Mouse (Mus musculus): ENCODE measurements around the gene Arhgdig. TPM values are rescaled to one million over a fixed set of nuclear protein-coding genes. Genes with fewer than 3 reads are reported as not detected.

Gene Arhgdig
- polyA plus RNA-seq, 1 experiment: 9.6 TPM

DNA sequence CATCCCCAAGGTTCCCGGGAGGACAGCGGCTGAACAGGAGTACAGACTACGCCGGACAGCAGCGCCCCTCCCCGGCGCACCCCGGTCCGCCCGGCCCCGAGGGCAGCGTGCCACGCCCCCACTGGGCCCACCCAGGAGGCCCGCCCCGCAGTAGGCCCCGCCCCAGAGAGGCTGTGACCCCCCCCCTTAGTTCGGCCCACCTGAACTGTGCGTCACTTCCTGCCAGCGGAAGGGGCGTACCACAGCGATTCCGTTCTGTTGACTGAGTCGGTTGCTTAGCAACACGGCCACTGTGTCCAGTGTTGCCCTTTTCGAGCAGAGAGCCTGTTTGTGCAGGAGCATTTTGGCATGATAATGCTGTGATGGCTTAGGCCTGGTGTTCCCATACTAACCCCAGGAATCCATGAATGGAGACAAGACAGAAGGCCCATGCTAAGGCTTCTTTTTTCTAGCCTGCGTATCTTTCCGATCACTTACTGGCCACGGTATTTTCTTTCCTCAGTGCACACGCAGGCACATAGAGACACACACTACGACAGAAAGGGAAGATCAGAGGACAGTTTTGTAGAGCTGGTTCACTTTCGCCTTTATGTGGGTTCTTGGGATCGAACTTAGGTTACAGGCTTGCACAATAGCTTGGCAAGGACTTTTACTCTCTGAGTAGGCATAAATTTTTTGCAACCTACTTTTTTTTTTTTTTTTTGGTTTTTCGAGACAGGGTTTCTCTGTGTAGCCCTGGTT, 36.7 kb upstream of the Arhgdig start, which contains the start of gene Fam234a:
Gene Fam234a (minus strand): TSS at position 142 of the 741 bp plus-strand sequence.
- Histone ChIP-seq H3K27me3 (ENCODE audit: control insufficient read depth, insufficient read depth, insufficient read length) (peaks cover 3% of the 10 kb centered on the region), H3ac (ENCODE audit: control insufficient read depth, insufficient read length, low read depth) (peak within 1 kb of the TSS; percentile 68), H3K4me3 (ENCODE audit: insufficient read depth, poor library complexity, severe bottlenecking) (peak within 1 kb of the TSS; percentile 49), H3K79me3 (ENCODE audit: low read depth) (peaks cover 3% of the 10 kb centered on the region), H3K36me3 (ENCODE audit: control insufficient read depth, insufficient read depth) (no peaks in the 10 kb centered on the region), H3K79me2 (ENCODE audit: control insufficient read depth, insufficient read depth) (peaks cover 11% of the 10 kb centered on the region)
- no peak for TF ChIP-seq MAX (IDR thresholded peaks at IDR 0.05)
- TF ChIP-seq CEBPB (IDR thresholded peaks at IDR 0.05; ENCODE audit: low read depth): peak; percentile 45

DNA sequence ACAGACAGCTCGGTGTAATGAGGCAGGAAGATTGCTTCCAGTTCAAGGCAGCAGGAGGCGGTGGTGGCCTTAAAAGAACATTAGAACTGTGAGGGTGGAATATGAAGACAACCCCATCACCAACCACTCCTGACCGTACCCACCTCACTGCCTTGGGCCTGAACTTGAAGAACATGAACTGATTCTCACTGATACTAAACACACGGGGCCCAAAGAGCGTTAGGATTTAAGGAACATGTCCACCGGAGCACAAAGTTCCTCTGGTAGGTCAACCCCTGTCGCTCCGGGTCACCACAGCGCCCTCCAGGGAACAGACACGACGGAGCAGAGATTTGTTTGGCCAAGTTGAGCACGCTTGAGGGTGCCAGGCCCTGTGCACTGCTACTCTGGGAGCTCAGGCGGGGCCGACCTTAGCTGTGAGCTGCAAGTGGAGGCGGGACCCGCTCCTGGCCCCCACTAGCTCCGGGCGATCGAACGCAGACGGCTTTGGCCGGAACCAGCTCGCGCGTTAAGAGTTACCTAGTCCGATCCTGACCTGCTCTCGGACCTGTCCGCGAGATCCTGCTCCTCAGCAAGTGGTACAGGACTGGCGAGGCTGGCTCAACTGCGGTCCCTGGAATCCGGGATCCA, 36.0 kb upstream of the Arhgdig start:
- peaks cover 3% of the 10 kb centered on the region for H3K79me3 ChIP-seq (ENCODE audit: low read depth)
- peak overlapping the region; percentile 68 for H3ac ChIP-seq (ENCODE audit: control insufficient read depth, insufficient read length, low read depth)
- peak overlapping the region; percentile 49 for H3K4me3 ChIP-seq (ENCODE audit: insufficient read depth, poor library complexity, severe bottlenecking)
- TF ChIP-seq MYOG (IDR thresholded peaks at IDR 0.05; ENCODE audit: control insufficient read depth, extremely low read depth, insufficient read length) (no peak), CTCF (IDR thresholded peaks at IDR 0.05; ENCODE audit: control insufficient read depth, insufficient read depth, insufficient read length) (peak; percentile 68)
- H3K27me3 ChIP-seq (ENCODE audit: control insufficient read depth, insufficient read depth, insufficient read length): peaks cover 3% of the 10 kb centered on the region
- no peaks in the 10 kb centered on the region for H3K36me3 ChIP-seq (ENCODE audit: control insufficient read depth, insufficient read depth)
- peaks cover 11% of the 10 kb centered on the region for H3K79me2 ChIP-seq (ENCODE audit: control insufficient read depth, insufficient read depth)

DNA sequence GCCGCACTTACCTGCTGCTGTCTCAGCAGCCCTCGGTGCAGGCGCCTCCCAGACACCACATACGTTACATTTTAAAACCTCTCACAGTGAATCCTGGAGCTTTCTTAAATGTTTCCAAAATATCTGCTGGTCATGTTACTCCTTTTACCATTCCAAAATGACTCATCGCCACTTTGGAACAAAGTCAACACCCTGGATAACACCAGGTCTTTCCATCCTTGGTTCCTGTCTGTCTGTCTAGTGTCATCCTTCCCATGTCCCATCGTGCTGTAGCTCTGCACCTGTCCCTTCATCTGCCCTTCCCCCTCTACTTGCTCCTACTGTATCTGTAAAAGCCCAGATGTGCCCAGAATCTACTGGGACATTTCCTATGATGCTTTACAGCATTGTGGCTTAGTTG, 33.4 kb upstream of the Arhgdig start:
- TF ChIP-seq USF1 (IDR thresholded peaks at IDR 0.05; ENCODE audit: low read depth): no peak
- TF ChIP-seq FOSL1 (IDR thresholded peaks at IDR 0.05; ENCODE audit: insufficient read depth, low read length, poor library complexity, severe bottlenecking): no peak
- no peak for TF ChIP-seq CEBPB (IDR thresholded peaks at IDR 0.05; ENCODE audit: low read depth)
- no peak for TF ChIP-seq MYOG (IDR thresholded peaks at IDR 0.05; ENCODE audit: control insufficient read depth, extremely low read depth, insufficient read length)
- TF ChIP-seq MAX (IDR thresholded peaks at IDR 0.05): no peak
- TF ChIP-seq MYOD1 (IDR thresholded peaks at IDR 0.05; ENCODE audit: control insufficient read depth, insufficient read length, low read depth): no peak
- TF ChIP-seq CTCF (IDR thresholded peaks at IDR 0.05; ENCODE audit: control insufficient read depth, insufficient read depth, insufficient read length): no peak
- H3ac ChIP-seq (ENCODE audit: control insufficient read depth, insufficient read length, low read depth): peak overlapping the region; percentile 45
- H3K27me3 ChIP-seq (ENCODE audit: control insufficient read depth, insufficient read depth, insufficient read length): no peaks in the 10 kb centered on the region
- H3K36me3 ChIP-seq (ENCODE audit: control insufficient read depth, insufficient read depth): no peaks in the 10 kb centered on the region
- H3K4me3 ChIP-seq (ENCODE audit: insufficient read depth, poor library complexity, severe bottlenecking): no peak overlapping the region
- H3K79me2 ChIP-seq (ENCODE audit: control insufficient read depth, insufficient read depth): peaks cover 22% of the 10 kb centered on the region
- peaks cover 3% of the 10 kb centered on the region for H3K79me3 ChIP-seq (ENCODE audit: low read depth)

DNA sequence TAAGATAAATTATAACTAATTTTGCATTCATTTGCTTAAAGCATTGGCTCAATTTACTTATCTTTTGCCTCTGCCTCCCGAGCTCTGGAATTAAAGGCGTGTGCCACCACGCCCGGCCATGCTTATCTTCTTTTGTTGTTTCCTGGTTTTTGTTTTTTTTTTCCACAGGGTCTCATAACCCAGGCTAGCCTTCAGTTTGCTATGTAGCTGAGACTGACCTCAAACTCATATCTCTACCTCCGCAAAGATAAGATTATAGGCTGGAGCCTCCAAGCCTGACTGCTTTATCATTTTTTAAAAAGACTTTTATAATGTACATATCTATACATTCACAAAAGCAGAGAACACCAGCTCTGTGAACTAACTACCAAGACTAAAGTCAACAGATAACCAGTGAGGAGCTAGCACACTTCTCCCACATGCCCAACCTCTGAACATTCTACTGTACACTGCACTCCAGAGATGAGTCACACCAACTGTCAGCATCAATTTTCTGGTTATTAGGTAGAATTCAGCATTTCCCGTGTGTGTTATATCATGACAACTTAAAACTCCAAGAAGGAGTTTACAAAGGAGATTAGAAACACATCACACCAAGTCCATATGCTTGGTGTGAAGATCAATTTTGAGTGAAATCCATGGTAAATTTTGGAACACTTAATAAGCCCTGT, 32.7 kb upstream of the Arhgdig start:
- Histone ChIP-seq H3K36me3 (ENCODE audit: control insufficient read depth, insufficient read depth) (no peaks in the 10 kb centered on the region), H3K27me3 (ENCODE audit: control insufficient read depth, insufficient read depth, insufficient read length) (no peaks in the 10 kb centered on the region), H3K79me2 (ENCODE audit: control insufficient read depth, insufficient read depth) (peaks cover 22% of the 10 kb centered on the region), H3K4me3 (ENCODE audit: insufficient read depth, poor library complexity, severe bottlenecking) (no peak overlapping the region), H3ac (ENCODE audit: control insufficient read depth, insufficient read length, low read depth) (no peak overlapping the region), H3K79me3 (ENCODE audit: low read depth) (peaks cover 3% of the 10 kb centered on the region)
- no peak for TF ChIP-seq CTCF (IDR thresholded peaks at IDR 0.05; ENCODE audit: control insufficient read depth, insufficient read depth, insufficient read length)
- peak; percentile 59 for TF ChIP-seq MYOD1 (IDR thresholded peaks at IDR 0.05; ENCODE audit: control insufficient read depth, insufficient read length, low read depth)

DNA sequence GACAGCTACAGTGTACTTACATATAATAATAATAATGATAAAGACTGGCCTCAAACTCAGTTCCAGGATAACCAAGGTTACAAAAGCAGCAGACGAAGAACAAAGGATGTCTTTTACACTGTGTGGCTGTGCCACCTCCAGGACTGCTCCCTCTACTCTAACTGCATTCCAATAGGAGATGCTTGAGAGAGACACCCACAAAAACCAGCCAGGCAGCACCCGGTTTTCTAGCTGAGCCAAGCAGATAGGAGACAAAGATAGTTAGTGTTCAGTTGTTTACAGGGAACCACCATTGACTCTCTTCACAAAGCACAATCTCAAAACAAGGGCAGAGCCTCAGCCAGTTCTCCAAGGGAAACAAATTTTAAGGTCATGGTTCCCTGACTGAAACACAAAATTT, 32.0 kb upstream of the Arhgdig start:
- Histone ChIP-seq H3K4me3 (ENCODE audit: insufficient read depth, poor library complexity, severe bottlenecking) (no peak overlapping the region), H3K36me3 (ENCODE audit: control insufficient read depth, insufficient read depth) (no peaks in the 10 kb centered on the region), H3K27me3 (ENCODE audit: control insufficient read depth, insufficient read depth, insufficient read length) (no peaks in the 10 kb centered on the region), H3K79me2 (ENCODE audit: control insufficient read depth, insufficient read depth) (peaks cover 22% of the 10 kb centered on the region), H3ac (ENCODE audit: control insufficient read depth, insufficient read length, low read depth) (no peak overlapping the region), H3K79me3 (ENCODE audit: low read depth) (peaks cover 3% of the 10 kb centered on the region)
- no peak for TF ChIP-seq MYOD1 (IDR thresholded peaks at IDR 0.05; ENCODE audit: control insufficient read depth, insufficient read length, low read depth)
- TF ChIP-seq CEBPB (IDR thresholded peaks at IDR 0.05; ENCODE audit: low read depth): no peak
- TF ChIP-seq FOSL1 (IDR thresholded peaks at IDR 0.05; ENCODE audit: insufficient read depth, low read length, poor library complexity, severe bottlenecking): no peak
- TF ChIP-seq MAX (IDR thresholded peaks at IDR 0.05): no peak
- no peak for TF ChIP-seq CTCF (IDR thresholded peaks at IDR 0.05; ENCODE audit: control insufficient read depth, insufficient read depth, insufficient read length)
- TF ChIP-seq USF1 (IDR thresholded peaks at IDR 0.05; ENCODE audit: low read depth): no peak
- TF ChIP-seq MYOG (IDR thresholded peaks at IDR 0.05; ENCODE audit: control insufficient read depth, extremely low read depth, insufficient read length): no peak

DNA sequence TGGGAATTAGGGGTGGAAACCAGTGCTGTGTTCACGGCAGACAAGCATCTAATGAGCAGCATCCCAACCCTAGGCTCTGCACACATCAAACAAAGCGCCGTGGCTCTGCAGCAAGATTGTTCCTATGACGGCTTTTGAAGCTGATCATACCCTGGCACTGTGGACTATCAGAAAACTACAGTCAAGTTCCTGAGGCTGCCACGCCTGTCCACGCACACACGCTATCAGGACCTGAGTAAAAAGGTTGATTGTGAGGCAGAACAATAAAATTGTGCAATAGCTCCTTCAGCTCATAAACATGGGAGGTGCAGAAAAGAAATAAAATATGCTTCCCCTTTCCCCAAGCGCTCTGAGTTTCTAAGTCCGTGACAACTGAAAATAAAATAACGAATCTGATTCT, 30.1 kb upstream of the Arhgdig start:
- Histone ChIP-seq H3K79me2 (ENCODE audit: control insufficient read depth, insufficient read depth) (peaks cover 17% of the 10 kb centered on the region), H3ac (ENCODE audit: control insufficient read depth, insufficient read length, low read depth) (no peak overlapping the region), H3K27me3 (ENCODE audit: control insufficient read depth, insufficient read depth, insufficient read length) (no peaks in the 10 kb centered on the region), H3K79me3 (ENCODE audit: low read depth) (peaks cover 3% of the 10 kb centered on the region), H3K4me3 (ENCODE audit: insufficient read depth, poor library complexity, severe bottlenecking) (no peak overlapping the region), H3K36me3 (ENCODE audit: control insufficient read depth, insufficient read depth) (no peaks in the 10 kb centered on the region)
- TF ChIP-seq FOSL1 (IDR thresholded peaks at IDR 0.05; ENCODE audit: insufficient read depth, low read length, poor library complexity, severe bottlenecking) (no peak), MYOG (IDR thresholded peaks at IDR 0.05; ENCODE audit: control insufficient read depth, extremely low read depth, insufficient read length) (no peak), CEBPB (IDR thresholded peaks at IDR 0.05; ENCODE audit: low read depth) (peak; percentile 9)

All from C2C12 (cell line).